Mouse (Mus musculus) layer of hippocampus, postnatal 14 days (tissue): Measurements from ENCODE around the gene Gja8. TPM values are rescaled to one million over a fixed set of nuclear protein-coding genes. Genes with fewer than 3 reads are reported as not detected.

ENCODE experiments used
- DNase-seq, 2 experiments: peaks; one replicate each; pipeline ENCODE4 v3.0.0; 2021 to 2022; ENCODE audit warnings: low spot score in 2 of 2, mixed read lengths in 1 of 2
- total RNA-seq, 2 experiments: library from RNA; stranded (reverse); gene quantifications; 2 replicates each; pipeline ENCODE4 v1.2.3; 2021

Gja8 gene
- total RNA-seq, 2 experiments from 2014 or later: not detected

DNA sequence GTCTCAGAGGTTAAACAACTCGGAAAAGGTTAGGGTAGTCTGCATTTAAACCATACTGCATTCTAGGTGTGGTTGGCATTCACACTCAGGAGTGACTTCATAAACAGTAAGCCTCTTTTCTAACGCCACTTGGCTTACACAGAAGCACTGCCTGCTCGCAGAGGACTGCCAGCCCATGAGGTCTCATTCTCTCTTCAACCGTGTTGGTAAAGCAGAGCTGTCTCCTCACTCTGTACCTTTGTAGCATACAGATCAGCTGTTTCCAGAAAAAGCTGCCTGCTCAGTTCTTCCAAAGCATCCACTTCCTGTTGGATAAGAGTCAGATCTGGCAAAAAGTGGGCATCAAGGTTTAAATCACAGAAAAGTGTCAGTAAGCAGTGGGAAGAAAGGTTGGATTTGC is 45.4 kb downstream of the Gja8 start:
- no peak for DNase-seq

DNA sequence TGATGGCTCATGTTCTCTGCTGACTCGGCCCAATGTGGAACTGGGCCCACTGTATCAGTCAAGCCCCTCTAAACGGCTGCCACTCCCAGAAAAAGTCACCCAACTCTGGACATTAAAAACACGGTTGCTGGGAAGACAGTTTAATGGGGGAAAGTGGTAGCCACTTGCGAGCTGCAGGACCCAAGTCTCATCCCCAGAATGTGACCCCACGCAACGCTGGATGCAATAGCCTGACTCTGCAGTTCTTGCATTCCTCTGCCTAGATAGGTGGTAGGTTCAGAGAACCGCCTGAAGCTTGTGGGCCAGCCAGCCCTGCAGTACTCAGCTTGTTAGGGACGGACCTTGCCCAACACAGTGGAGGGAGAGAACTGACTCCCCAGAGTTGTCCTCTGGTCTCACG is 46.3 kb downstream of the Gja8 start:
- no peak for DNase-seq

DNA sequence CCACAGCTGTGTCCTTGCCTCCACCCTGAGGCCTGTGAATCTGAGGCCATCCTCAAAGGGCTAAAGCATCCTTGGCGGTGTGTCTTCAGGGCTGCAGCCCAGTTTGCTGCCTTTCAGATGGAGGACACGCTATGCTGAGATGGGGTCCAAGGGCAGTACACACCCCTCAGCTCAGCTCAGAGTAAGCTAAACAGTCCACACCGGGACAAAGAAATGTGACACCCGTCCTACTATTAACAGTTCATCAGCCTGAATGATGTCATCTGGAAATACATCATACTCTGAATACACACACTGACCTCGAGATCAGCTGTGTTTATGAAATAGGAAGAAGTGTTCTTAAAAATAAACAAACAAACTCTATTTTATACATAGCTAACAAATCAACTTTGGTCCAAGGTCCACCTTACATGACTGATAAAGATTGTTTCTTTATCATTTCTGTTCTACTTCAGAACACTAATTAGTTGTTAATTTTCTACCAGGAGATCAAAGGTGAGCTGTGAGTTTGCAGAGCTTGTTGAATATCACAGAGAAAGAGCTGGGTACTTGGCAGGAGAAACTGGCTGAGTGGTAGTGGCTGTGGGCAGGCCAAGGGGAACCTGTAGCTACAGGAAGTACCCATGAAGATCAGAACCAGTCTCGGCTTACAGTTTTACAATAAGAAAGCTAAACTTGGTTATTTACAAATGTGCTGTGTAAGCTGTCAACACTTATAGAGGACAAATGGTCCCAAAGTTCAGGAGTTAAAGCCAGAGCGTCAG is 50.8 kb downstream of the Gja8 start:
- no peak for DNase-seq

DNA sequence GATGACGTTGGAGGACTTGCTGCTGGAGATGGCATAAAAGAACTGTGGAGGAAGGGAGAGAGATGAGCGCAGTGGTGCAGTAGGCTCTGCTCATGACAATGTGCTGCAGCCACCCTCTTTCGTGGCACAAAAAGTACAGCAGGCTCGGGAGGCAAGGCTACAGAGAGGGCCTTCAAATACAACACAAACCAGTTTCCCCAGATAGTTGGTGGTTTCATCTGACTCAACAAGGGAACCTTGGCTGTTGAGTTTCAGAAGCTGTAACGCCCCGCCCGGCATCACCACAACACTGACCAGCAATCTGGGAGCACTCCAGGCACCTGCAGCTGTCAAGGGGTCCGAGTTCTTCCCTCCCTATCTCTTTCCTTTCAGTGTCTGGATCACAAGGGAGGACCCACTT is 53.3 kb downstream of the Gja8 start:
- no peak for DNase-seq

DNA sequence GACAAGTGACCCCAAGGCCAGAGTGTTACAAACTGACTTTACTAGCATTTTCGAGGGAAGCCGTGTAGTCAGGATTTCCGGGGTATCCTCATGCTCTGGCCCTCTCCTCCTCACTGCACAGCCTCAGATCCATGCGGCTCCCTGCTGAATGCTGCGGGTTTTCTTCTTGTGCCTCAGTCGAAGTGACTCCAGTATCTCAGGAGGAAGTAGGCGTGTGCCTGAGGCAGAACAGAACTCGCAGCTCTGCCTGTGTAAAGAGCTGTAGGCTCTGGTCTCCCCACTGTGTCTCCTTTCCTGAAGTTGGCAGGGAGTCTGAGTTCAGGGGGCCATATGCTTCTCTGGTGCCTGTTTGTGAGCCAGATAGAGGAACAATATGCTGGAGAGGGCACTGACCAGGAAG is 54.8 kb downstream of the Gja8 start:
- no peak for DNase-seq

DNA sequence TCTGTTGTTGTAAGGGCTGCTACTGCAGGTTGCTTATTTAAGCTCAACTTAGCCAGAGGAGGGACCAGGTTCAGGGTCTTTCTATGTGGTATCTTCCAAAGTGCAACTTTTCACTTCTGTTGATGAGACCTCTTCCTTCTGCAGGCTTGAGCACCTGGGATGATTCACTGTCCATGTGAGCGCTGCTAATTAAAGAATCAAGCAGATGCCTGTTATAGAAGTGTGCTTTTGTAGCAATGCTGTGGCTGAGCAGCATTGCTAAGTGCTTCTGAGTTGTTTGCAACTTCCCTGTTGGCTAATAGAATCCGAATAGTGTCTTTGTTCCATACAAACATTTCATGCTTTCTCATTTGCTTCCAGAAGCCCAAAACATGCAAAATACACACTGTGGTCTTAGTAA is 55.5 kb downstream of the Gja8 start:
- DNase-seq: no peak

DNA sequence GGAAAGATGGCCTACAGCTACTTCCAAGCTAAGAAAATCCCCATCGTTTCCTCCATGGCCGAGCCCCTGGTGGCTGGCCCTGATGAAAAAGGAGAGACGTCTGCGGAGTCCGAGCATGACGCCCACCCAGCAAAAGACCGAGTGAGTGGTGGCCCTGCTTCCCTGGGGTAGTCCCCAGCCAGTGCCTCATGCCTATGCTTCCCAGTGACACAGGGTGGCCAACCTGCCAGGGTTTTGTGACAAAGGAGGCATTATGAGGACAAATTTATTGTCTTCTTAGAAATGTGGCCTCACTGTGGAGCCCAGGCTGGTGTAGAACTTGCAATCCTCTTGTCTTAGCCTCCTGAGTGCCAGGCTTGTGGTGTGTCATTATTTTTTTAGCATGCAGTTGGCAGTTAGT is 56.7 kb downstream of the Gja8 start:
- no peak for DNase-seq

DNA sequence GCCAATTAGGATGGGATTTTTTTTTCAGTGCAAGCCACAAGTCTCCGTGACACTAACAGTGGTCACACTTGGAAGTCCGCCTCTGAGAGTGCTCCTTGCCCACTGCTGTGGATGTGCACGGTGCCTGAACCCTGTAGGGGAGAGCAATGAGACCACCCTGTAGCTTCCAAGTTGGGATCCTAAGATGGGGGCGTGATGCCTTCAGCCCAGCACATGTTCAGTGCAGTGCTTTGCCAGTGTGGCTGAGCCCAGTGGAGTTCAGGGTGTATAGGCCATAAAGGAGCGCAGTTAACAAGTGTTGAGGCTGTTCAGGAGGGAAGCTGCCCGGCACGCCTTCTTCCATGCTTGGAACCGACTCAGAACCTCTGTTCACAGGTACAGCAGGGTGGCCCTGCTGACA is 57.3 kb downstream of the Gja8 start:
- no peak for DNase-seq

DNA sequence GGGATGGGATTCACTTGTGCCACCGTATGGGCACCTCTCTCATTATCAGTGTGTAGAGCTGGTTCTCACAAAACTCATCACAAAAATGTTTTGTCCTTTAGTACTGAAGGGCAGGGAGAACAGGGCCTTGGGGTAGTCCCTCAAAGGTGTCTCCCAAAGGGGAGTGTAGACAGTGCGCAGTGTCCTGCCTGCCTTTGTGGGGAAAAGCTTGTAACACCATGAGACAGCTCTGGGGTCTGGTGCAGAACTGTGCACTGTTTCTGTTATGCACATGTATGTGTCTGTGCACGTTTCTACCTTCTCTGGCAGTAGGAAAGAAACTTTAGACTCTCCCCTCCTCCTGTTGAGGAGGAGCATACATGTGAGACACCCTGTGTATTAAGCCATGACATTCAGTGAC is 58.0 kb downstream of the Gja8 start:
- DNase-seq: no peak

Other genes starting within 250 kb of the Gja8 start
- 10 to 100 TPM; 28.1 to 30.0 TPM for gene Pias3, start 229.6 kb downstream of the Gja8 start, total RNA-seq
- gene Nudt17, start 217.5 kb downstream of the Gja8 start, total RNA-seq: 10 to 100 TPM; 12.1 to 14.6 TPM
- gene Polr3c, start 198.4 kb downstream of the Gja8 start, total RNA-seq: 10 to 100 TPM; 25.5 to 26.3 TPM
- gene Rnf115, start 198.4 kb downstream of the Gja8 start, total RNA-seq: 10 to 100 TPM; 59.6 to 60.9 TPM
- under 1 TPM; 0.29 to 0.58 TPM for gene Pdzk1, start 96.7 kb downstream of the Gja8 start, total RNA-seq
- gene Cd160, start 96.7 kb downstream of the Gja8 start, total RNA-seq: not detected
- 1 to 10 TPM; 1.4 to 4.1 TPM for gene Gja5, start 21.3 kb downstream of the Gja8 start, total RNA-seq
- 10 to 100 TPM; 40.2 to 45.0 TPM for gene Gpr89, start 20.7 kb downstream of the Gja8 start, total RNA-seq
- gene Acp6, start 232.8 kb upstream of the Gja8 start, total RNA-seq: 10 to 100 TPM; 20.7 to 22.1 TPM